Mouse (Mus musculus) C3H10T1/2 (cell line): Measurements from ENCODE around the gene Gm17361. TPM values are rescaled to one million over a fixed set of nuclear protein-coding genes. Genes with fewer than 3 reads are reported as not detected.

ENCODE experiments used
- polyA plus RNA-seq, 2 experiments: library from polyadenylated mRNA; unstranded; fragments of >200 nt; fragmentation: generic; extraction: Trizol; gene quantifications; one replicate each; pipeline ENCODE4 v1.2.1; 2012; ENCODE audit warnings: missing spikeins in 2 of 2

Gm17361 gene
- polyA plus RNA-seq: not detected

DNA sequence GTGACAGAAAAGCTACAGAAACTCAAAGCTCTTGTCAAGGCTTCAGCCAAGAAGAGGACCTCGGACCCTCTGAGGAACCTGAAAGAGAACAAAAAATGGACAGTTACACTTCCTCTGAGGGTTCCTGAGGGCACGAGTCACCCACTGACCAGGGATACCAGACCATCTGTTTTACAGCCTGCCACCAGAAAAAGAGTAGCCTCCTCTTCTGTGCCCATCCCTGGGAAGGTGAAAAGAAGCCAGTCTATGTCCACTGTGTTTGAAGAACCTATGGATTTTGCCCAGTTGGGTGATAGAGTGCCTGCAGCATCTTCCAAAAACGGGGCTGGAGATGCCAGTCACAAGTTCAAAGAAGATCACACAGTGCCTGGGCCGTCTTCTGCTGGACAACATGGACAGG, at the start of gene Gm17361:
Gene Gm17361 (plus strand): TSS at position 301 of the 400 bp plus-strand sequence.

